Mouse (Mus musculus): Measurements from ENCODE around the gene Tpm4. TPM values are rescaled to one million over a fixed set of nuclear protein-coding genes. Genes with fewer than 3 reads are reported as not detected.
A peak's percentile ranks its signal among the peaks of the same experiment; 100 is the strongest.

Tpm4 gene
- total and polyA plus RNA-seq, 3 experiments: 49.9 to 106 (median 81.4) TPM

GRCm38 (mm10) chr8:72136302-72136978, 1.7 kb downstream of the Tpm4 start:
- H3K4me3 ChIP-seq: peak overlapping the region; percentile 81
- H3K79me2 ChIP-seq (replicated peaks; ENCODE audit: control insufficient read depth, insufficient read depth, low read length): peaks cover 5% of the 10 kb centered on the region; the same call in 1 of the 2 replicates
- peaks cover 16% of the 10 kb centered on the region for H3K4me1 ChIP-seq (ENCODE audit: control insufficient read depth, insufficient read depth, low read length)
- H3K36me3 ChIP-seq (ENCODE audit: control insufficient read depth, insufficient read depth, low read length): peaks cover 16% of the 10 kb centered on the region
- intact Hi-C loops (cut with DNase I): no loop called here
- WGBS: 5% methylated on average over 18 of the region's 18 CpGs
- no peak for TF ChIP-seq CTCF (IDR thresholded peaks at IDR 0.05)
- TF ChIP-seq EP300 (IDR thresholded peaks at IDR 0.05; ENCODE audit: insufficient read depth, low read depth, low read length): peak; percentile 77; the same call in 1 of the 2 replicates
- peak; percentile 69 for TF ChIP-seq POLR2A (IDR thresholded peaks at IDR 0.05; ENCODE audit: insufficient read depth, low read depth, low read length)
- peak overlapping the region; percentile 100 for H3K9ac ChIP-seq (ENCODE audit: low read depth, low read length)
- peak overlapping the region; percentile 98 for H3K27ac ChIP-seq
- DNase-seq: peak; percentile 75 to 85
- H3K27me3 ChIP-seq (ENCODE audit: control insufficient read depth, insufficient read depth, low read length): no peaks in the 10 kb centered on the region

DNA sequence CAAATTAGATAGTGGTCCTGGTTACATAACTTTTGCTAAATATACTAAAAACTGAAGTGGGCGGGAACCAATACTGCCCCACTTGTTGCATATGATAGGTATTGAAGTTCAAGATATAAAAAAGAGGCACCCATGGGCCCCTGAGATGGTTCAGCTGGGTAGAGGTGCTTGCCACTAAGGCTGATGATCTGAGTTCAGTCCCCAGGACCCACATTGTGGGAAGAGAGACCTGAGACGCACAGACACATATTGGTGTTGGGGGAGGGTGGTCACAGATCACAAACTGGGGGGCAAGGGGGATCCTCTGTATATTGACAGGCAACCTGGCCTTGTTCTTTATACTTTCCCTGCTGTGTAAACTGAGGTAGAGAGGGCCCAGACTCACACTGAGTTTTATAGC, 2.7 kb downstream of the Tpm4 start:
- H3K79me2 ChIP-seq (replicated peaks; ENCODE audit: control insufficient read depth, insufficient read depth, low read length): peaks cover 5% of the 10 kb centered on the region; the same call in 1 of the 2 replicates
- intact Hi-C loops (cut with DNase I): no loop called here
- WGBS: 75% methylated on average over 2 of the region's 2 CpGs
- peak overlapping the region; percentile 98 for H3K27ac ChIP-seq
- DNase-seq: no peak
- TF ChIP-seq CTCF (IDR thresholded peaks at IDR 0.05): no peak
- no peak for TF ChIP-seq EP300 (IDR thresholded peaks at IDR 0.05; ENCODE audit: insufficient read depth, low read depth, low read length)
- no peak for TF ChIP-seq POLR2A (IDR thresholded peaks at IDR 0.05; ENCODE audit: insufficient read depth, low read depth, low read length)
- H3K27me3 ChIP-seq (ENCODE audit: control insufficient read depth, insufficient read depth, low read length): no peaks in the 10 kb centered on the region
- 0 out of 2 replicates have a peak overlapping the region, but pooled peaks have one; percentile 18 for H3K4me3 ChIP-seq
- H3K9ac ChIP-seq (ENCODE audit: low read depth, low read length): no peak overlapping the region
- peaks cover 16% of the 10 kb centered on the region for H3K4me1 ChIP-seq (ENCODE audit: control insufficient read depth, insufficient read depth, low read length)
- H3K36me3 ChIP-seq (ENCODE audit: control insufficient read depth, insufficient read depth, low read length): peaks cover 25% of the 10 kb centered on the region

DNA sequence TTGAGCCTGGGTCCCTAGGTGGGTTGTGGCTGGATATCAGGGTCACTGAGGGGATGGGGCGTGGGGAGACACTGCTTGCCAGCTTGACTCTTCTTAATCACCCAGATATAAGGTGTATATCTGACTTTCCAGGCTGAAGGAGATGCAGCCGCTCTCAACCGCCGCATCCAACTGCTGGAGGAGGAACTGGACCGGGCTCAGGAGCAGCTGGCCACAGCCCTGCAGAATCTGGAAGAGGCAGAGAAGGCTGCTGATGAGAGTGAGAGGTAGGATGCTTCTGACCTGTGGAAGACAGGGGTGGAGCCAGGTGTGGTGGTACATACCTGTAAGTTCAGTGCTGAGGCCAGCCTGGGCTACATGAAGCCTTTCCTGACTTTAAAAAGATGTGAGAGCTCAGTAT, 3.7 kb downstream of the Tpm4 start:
- no peak for DNase-seq
- Histone ChIP-seq H3K27me3 (ENCODE audit: control insufficient read depth, insufficient read depth, low read length) (no peaks in the 10 kb centered on the region), H3K27ac (no peak overlapping the region), H3K9ac (ENCODE audit: low read depth, low read length) (no peak overlapping the region), H3K4me1 (ENCODE audit: control insufficient read depth, insufficient read depth, low read length) (peaks cover 16% of the 10 kb centered on the region), H3K79me2 (replicated peaks; ENCODE audit: control insufficient read depth, insufficient read depth, low read length) (peaks cover 5% of the 10 kb centered on the region; the same call in 1 of the 2 replicates), H3K4me3 (no peak overlapping the region), H3K36me3 (ENCODE audit: control insufficient read depth, insufficient read depth, low read length) (peaks cover 25% of the 10 kb centered on the region)
- TF ChIP-seq CTCF (IDR thresholded peaks at IDR 0.05): no peak
- no peak for TF ChIP-seq POLR2A (IDR thresholded peaks at IDR 0.05; ENCODE audit: insufficient read depth, low read depth, low read length)
- TF ChIP-seq EP300 (IDR thresholded peaks at IDR 0.05; ENCODE audit: insufficient read depth, low read depth, low read length): no peak
- intact Hi-C loops (cut with DNase I): no loop called here
- WGBS: 91% methylated on average over 5 of the region's 5 CpGs

DNA sequence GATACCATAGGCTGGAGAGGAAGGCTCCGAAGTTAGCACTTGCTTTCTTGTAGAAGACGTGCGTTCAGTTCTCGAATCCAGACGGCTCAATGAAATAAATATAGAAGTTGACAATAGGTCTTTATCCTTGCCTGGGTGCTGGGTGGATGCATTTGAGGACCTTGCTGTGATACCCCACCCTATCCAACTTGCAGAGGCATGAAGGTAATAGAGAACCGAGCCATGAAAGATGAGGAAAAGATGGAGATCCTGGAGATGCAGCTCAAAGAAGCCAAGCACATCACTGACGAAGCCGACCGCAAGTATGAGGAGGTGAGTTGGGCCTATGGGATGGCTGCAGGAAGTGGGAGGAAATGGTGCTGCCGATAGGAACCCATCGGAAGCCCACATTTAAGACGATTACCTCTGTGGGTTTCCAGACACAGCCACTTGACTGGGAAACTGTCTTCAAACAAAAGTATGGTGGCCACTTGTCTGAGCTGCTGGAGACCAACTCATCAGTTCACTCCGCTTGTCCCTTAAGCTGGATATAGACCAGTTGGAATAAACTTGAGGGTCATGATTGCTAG, 8.6 kb downstream of the Tpm4 start:
- TF ChIP-seq EP300 (IDR thresholded peaks at IDR 0.05; ENCODE audit: insufficient read depth, low read depth, low read length): no peak
- no peak for TF ChIP-seq CTCF (IDR thresholded peaks at IDR 0.05)
- no peak for TF ChIP-seq POLR2A (IDR thresholded peaks at IDR 0.05; ENCODE audit: insufficient read depth, low read depth, low read length)
- no peak overlapping the region for H3K9ac ChIP-seq (ENCODE audit: low read depth, low read length)
- H3K27ac ChIP-seq: no peak overlapping the region
- H3K4me1 ChIP-seq (ENCODE audit: control insufficient read depth, insufficient read depth, low read length): peaks cover 16% of the 10 kb centered on the region
- intact Hi-C loops (cut with DNase I): no loop called here
- H3K79me2 ChIP-seq (replicated peaks; ENCODE audit: control insufficient read depth, insufficient read depth, low read length): peaks cover 2% of the 10 kb centered on the region; the same call in 1 of the 2 replicates
- H3K36me3 ChIP-seq (ENCODE audit: control insufficient read depth, insufficient read depth, low read length): peaks cover 54% of the 10 kb centered on the region
- H3K27me3 ChIP-seq (ENCODE audit: control insufficient read depth, insufficient read depth, low read length): no peaks in the 10 kb centered on the region
- DNase-seq: no peak
- no peak overlapping the region for H3K4me3 ChIP-seq
- WGBS: 70% methylated on average over 13 of the region's 13 CpGs

GRCm38 (mm10) chr8:72144345-72144975, 9.7 kb downstream of the Tpm4 start:
- Histone ChIP-seq H3K27me3 (ENCODE audit: control insufficient read depth, insufficient read depth, low read length) (no peaks in the 10 kb centered on the region), H3K9ac (ENCODE audit: low read depth, low read length) (no peak overlapping the region), H3K4me3 (no peak overlapping the region), H3K36me3 (ENCODE audit: control insufficient read depth, insufficient read depth, low read length) (peaks cover 53% of the 10 kb centered on the region), H3K27ac (no peak overlapping the region), H3K4me1 (ENCODE audit: control insufficient read depth, insufficient read depth, low read length) (peaks cover 14% of the 10 kb centered on the region), H3K79me2 (replicated peaks; ENCODE audit: control insufficient read depth, insufficient read depth, low read length) (no peaks in the 10 kb centered on the region; the same call in 1 of the 2 replicates)
- TF ChIP-seq CTCF (IDR thresholded peaks at IDR 0.05) (no peak), EP300 (IDR thresholded peaks at IDR 0.05; ENCODE audit: insufficient read depth, low read depth, low read length) (no peak), POLR2A (IDR thresholded peaks at IDR 0.05; ENCODE audit: insufficient read depth, low read depth, low read length) (no peak)
- 63% methylated on average over 5 of the region's 5 CpGs for WGBS
- intact Hi-C loops (cut with DNase I): no loop called here
- DNase-seq: peak in 1 of 2 experiments; percentile 18

Measured in heart, adult 2 months (tissue).